Mouse (Mus musculus) embryo, embryonic 9.5 days (tissue): Measurements from ENCODE around the gene Gypa.

Experiments used
- DNase-seq: peaks from one replicate; pipeline ENCODE4 v3.0.0-alpha.2; 2017; ENCODE audit errors: extremely low spot score

Gene Gypa

DNA sequence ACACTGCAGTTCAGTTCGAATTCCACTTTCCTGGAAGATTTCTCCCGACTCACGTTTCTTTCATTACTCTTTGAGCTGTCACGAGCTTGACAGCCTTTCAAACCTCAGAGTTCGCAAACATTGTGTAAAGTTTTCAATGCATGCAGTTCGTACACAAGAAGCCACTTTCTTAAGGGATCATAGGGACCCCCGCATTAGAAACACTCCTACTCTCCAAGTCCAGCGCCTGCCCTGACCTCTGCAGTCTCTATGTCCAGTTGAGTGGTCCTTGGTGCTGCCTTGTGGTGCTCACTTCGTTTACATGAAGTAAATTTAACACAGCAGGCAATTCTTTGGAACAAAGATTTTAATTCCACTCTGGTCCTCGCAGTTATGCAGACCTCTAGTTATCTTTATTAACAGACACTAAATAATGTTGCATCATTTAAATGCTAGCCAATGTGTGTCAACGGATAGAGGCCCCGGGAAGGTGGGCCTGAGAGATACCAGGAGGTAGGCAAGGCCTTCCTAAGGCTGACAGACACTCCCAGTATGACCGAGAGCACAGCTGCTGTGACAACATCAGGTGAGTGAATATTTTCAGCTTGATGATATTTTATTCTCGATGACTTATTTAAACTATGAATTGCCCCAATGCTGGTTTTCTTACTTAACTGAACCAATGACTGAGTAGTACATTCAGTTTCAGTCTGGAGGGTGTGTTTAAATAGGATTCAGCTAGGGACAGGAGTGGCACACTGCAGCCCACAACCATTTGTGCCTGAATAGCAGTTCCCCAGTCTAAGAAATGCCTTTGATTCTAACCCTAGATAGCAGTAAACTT lies at the start of gene Gypa:
Gene Gypa (plus strand): TSS at position 259 of the 823 bp plus-strand sequence.
- peak; percentile 29 for DNase-seq

DNA sequence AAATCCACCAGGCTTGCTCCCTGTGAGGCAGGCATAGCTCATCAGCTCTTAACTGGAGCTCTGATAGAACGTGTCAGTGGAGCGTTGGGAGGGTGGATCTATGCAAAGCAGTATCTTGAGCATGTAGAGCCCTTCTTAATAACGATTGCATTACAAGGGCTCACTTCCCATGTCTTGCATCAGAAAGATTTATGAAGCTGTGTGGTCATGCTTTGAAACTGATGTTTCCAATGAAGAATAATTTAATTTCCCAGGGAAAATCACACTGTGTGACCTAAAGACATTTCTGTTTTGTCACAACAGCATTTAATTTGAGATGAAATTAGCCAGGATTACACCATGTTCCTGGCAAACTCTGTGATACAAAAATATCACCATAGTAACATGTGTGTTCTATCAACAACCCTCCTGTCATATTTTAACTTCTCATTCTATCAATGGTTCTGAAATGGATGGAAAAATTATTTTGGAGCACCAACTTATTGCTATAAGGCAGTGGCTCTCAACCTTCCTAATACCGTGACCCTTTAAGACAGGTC lies 49.0 kb upstream of the Gypa start:
- DNase-seq, result no peak

GRCm38 (mm10) chr8:80447217-80447616 lies 46.4 kb upstream of the Gypa start:
- DNase-seq, result no peak

GRCm38 (mm10) chr8:80451938-80452690 lies 41.5 kb upstream of the Gypa start:
- no peak for DNase-seq

DNA sequence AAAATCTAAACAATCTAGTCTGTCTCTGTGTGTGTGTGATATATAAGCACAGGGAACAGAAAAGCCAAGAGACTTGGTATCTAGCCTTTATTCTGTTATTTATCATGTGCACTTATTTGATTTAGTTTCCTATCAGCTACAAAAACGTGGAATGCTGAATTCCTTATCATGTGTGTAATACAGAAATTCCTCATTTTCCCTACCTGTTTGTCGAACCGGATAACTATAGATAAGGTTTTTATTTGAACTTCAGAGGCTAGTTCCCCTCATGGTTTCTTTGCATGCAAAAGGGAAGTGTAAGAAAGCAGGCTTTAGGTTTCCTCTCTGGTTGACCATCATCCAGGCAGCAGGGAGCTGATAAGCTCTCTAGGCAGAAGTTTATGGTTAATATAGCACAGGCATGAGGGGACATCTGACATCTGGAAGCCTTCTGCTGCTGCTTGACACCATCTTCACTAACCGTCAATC lies 30.1 kb upstream of the Gypa start:
- no peak for DNase-seq

DNA sequence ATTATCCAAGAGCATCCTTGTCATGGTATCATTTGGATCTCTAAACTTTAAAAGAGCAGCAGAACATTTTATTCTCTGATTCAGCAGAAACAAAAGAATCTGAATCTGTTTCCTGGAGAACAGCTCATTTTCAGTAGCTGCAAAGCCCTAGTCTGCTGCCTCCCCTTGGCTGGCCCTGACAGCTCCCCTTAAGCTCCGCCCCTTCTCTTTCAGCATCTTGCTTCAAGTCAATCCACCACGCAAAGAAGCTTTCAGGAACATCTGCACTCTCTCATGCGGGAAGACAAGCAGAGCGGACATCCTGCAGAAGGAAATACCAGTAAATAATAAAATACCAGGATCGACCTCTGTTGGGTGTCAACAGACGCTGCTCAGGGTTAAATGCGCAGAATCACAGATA lies 18.6 kb upstream of the Gypa start:
- DNase-seq, result peak; percentile 7

DNA sequence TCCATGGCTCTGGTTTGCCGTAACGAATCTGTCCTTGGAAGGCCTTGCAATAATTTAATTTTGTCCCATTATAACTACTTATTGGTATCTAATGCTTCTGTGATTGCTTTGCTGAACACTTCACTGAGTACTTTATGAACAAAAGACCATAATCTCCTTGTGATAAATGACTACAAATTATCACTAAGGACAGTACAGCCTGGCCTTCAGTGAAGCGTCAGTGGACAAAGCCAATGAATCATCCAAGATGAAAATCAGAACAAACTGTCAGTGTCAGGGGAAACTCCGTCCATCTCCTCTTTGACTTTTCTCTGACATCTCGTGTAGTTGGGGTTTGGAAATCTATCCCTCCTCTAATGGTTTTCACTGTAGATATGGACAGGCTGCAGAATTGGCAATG lies 15.4 kb upstream of the Gypa start:
- DNase-seq, result no peak

GRCm38 (mm10) chr8:80479129-80479528 lies 14.5 kb upstream of the Gypa start:
- no peak for DNase-seq

GRCm38 (mm10) chr8:80482173-80482572 lies 11.4 kb upstream of the Gypa start:
- DNase-seq, result no peak

GRCm38 (mm10) chr8:80482822-80483774 lies 10.5 kb upstream of the Gypa start:
- peak; percentile 33 for DNase-seq

DNA sequence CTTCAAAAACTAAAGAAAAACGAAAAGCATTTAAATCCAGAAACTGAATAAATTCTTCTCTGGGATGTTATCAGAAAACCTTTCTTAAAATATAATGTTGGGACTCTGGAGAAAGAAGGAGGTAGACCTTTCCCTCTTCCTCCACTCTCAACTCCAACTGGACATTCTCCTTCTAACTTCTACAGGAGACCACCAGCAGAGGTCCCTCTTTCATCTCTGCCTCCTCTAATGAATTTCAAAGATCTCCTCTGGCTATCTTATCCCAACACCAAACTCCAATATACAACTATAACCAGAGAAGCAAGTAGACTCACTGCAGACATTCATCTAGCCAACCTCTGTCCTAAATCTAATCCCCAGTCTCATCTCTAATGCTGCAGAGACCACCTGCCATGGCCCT lies 2.0 kb upstream of the Gypa start:
- DNase-seq, result no peak

DNA sequence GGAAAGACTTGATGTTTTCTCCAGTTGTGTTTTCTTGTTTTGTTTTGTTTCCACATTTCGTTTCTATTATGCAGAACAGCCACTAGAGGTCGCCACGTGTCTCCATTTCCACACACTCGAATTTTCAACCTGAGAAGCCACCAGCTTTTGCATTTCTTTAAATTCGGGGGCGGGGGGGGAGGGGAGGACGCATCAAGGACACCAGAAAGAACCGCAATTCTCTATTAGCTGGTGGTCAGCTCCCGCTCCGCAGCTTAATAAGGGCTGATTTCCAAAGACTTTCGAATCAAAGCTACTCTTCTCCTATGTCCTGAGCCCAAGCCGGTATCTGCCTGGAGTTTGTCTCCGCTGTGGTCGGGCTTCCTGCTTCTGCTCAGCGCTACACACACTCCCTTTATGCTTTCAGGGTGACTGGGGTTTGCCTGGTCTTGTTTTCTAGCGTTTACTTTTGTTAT lies 567 bp upstream of the Gypa start:
- peak; percentile 74 for DNase-seq

DNA sequence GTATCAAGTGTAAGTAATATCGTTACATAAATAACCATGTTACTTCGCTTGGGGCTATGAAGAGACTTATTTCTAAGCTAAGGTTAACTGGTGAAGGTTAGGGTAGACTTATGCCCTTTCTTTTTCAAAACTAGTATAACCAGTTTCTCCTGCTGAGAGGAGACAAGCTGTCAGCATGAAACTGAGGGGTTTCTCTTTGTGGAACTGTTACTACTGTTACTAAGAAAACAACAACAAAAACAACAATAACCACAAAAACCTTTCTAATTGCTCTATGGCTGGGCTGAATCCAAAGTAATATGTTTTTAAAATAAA lies 722 bp downstream of the Gypa start:
- no peak for DNase-seq

- no peak for DNase-seq
Measured at GRCm38 (mm10) chr8:80494819-80495218, 1.2 kb downstream of the Gypa start.

DNA sequence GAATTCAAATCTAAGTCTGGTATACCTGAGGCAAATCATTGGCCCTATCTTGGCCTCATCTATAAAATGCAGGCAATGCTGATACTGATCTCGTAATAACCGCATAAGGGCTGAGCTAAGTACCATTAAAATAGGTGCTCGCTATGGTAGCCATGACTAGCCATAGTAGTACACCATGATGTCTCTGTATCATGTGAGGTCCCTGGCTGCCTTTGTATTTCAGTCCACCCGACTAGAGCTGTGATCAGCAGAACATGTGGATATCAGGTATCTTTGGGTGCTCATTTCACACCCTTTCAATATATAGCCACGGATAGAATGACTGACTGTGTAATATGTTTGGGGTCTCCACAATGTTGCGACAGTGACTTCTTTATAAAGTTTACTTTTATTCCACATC lies 1.9 kb downstream of the Gypa start:
- DNase-seq, result no peak

DNA sequence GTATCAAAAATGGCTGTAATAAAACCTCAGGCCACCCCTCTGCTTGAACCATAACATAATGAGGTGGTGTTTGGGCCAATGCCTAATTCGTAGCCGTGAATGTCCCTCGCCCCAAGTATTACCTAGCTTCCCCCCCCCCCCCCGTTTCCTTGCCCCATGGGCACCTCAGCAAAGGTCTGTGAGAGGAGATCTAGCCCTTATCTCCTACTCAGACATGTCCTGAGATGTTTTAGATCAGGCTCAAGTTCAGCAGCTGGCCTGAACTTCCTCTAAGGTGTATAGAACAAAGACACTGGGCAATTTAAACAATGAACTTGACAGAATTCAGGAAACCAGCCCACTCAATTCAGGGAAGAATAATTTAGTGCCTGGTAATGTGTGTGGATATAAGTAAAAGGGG lies 3.7 kb downstream of the Gypa start:
- DNase-seq, result no peak

DNA sequence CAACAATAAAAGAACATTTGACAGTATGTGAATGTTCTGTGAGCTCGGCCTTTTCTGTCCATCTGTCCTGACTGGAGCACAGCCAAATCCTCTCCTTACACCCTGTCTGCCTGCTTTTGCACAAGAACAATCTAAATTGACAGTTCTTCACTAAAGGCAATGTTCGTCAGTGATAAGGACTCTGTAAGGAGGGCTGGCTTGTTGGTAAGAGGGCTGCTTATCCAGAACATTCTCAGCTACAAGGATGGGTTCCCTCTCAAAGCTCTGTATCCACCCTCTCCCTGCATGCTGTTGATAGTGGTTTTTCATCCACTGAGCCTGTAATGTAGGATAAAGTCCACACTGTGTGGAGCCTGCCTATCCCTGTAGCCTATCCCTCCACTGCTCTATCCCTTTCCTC lies 6.7 kb downstream of the Gypa start:
- DNase-seq, result no peak

- DNase-seq, result no peak
Measured at GRCm38 (mm10) chr8:80500773-80501172, 7.2 kb downstream of the Gypa start.

- no peak for DNase-seq
Measured at GRCm38 (mm10) chr8:80501283-80501682, 7.7 kb downstream of the Gypa start.

GRCm38 (mm10) chr8:80526382-80527355 lies 33.1 kb downstream of the Gypa start:
- no peak for DNase-seq
